Mouse (Mus musculus): Measurements from ENCODE around the gene Usf3. TPM values are rescaled to one million over a fixed set of nuclear protein-coding genes. Genes with fewer than 3 reads are reported as not detected.

Gene Usf3
- total and polyA plus RNA-seq, 2 experiments from 2014 or later = 2.3 to 14.5 TPM

DNA sequence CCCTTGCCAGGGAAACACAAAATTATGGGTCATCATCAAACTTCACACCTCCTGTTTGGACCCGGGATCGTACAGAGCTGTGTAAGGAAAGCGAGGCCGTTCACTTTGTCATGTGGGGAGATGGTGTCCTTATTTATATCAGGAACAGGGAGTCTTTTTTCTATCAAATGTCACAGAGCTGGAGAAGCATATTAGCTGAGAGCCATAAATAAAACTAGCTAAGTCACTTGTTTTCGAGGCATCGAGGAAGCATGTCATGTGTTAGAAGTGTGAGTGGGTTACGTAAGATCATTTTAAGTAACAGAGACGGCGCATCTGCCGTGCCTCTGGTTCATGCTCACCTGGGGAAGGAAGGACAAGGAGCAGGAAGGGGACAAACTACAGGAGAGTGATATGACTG lies 76.9 kb downstream of the Usf3 start:
- DNase-seq = no peak
- no peak overlapping the region for H3K4me3 ChIP-seq (ENCODE audit: low read depth, low read length)
- no peak overlapping the region for H3K27ac ChIP-seq (ENCODE audit: low read depth, low read length)
- ATAC-seq = no peak
- H3K4me1 ChIP-seq (ENCODE audit: insufficient read depth) = no peaks in the 10 kb centered on the region
- no peaks in the 10 kb centered on the region for H3K27me3 ChIP-seq (ENCODE audit: insufficient read depth, low read length)
- no peak overlapping the region for H3K9ac ChIP-seq
- WGBS = 94% methylated on average over 10 of the region's 10 CpGs
- H3K4me2 ChIP-seq (ENCODE audit: low read depth) = no peak overlapping the region
- H3K9me3 ChIP-seq (ENCODE audit: low read length) = 0 out of 2 replicates have a peak, but pooled peaks cover 4% of the 10 kb centered on the region
- H3K36me3 ChIP-seq (ENCODE audit: insufficient read depth) = no peaks in the 10 kb centered on the region
- TF ChIP-seq CTCF (IDR thresholded peaks at IDR 0.05; ENCODE audit: low read depth) = no peak

DNA sequence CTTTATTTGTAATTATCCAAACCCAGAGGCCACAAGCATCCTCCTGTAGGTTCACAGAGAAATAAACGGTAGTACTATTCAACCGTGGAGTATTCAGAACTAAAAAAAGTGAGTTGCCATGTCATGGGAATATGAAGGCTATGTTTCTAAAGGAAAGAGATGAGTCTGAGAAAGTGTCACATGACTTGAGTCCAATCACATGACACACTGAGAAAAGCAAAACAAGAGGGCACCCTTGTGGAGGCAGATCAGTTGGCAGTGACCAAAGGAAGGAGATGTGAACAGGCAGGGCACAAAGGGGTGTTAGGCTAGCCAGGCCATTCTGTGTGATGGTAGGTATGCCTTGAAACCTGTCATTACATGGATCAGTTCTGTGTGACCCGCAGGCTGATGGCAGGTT lies 79.7 kb downstream of the Usf3 start:
- 90% methylated on average over 3 of the region's 3 CpGs for WGBS
- no peak overlapping the region for H3K4me3 ChIP-seq (ENCODE audit: low read depth, low read length)
- no peak for ATAC-seq

DNA sequence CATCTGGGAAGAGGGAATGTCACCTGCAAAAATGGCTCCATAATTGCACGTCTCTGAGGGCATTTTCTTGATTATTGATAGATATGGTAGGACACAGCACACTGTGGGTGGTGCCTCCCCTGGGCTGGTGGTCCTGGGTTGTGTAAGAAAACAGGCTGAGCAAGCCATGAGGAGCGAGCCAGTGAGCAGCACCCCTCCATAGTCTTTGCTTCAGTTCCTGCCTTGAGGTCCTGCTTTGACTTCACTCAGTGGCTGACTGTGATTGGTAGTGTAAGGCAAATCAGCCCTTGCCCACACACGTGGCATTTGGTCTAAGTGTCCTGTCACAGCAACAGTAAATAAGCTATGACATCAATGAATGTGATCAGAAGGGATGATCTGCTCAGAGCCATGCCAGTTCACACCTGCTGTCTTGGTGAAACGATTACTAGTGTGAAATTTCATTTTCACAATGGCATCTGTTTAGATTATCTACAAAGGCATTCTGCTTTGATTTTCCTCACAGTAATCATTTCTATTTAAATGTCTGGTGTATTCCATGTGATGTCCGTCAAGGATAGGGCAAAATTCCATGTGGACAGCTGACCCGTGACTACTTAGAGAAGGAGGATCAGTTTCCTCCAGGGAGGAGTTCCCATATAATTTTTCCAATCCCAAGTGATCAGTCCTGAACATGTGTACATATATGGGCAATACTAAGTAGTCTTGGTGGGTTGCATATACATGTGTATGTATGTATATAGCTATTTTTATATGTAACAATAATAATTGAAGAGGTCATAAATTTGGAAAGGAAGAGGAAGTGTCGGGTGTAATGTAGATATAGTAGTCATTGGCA lies 81.0 kb downstream of the Usf3 start:
- WGBS = 71% methylated on average over 7 of the region's 7 CpGs
- H3K27ac ChIP-seq (ENCODE audit: low read depth, low read length) = no peak overlapping the region
- no peak overlapping the region for H3K4me2 ChIP-seq (ENCODE audit: low read depth)
- no peaks in the 10 kb centered on the region for H3K9me3 ChIP-seq (ENCODE audit: low read length)
- peak; percentile 5 for DNase-seq
- no peaks in the 10 kb centered on the region for H3K4me1 ChIP-seq (ENCODE audit: insufficient read depth)
- ATAC-seq = peak; percentile 54; the same call in 1 of the 2 replicates
- H3K36me3 ChIP-seq (ENCODE audit: insufficient read depth) = no peaks in the 10 kb centered on the region
- H3K9ac ChIP-seq = no peak overlapping the region
- no peaks in the 10 kb centered on the region for H3K27me3 ChIP-seq (ENCODE audit: insufficient read depth, low read length)
- TF ChIP-seq CTCF (IDR thresholded peaks at IDR 0.05; ENCODE audit: low read depth) = no peak
- no peak overlapping the region for H3K4me3 ChIP-seq (ENCODE audit: low read depth, low read length)

More for the DNA sequence above, 79.7 kb downstream of the Usf3 start:
- Histone ChIP-seq H3K9me3 (ENCODE audit: low read length) (no peaks in the 10 kb centered on the region), H3K9ac (no peak overlapping the region), H3K36me3 (ENCODE audit: insufficient read depth) (no peaks in the 10 kb centered on the region), H3K4me2 (ENCODE audit: low read depth) (no peak overlapping the region), H3K4me1 (ENCODE audit: insufficient read depth) (no peaks in the 10 kb centered on the region), H3K27me3 (ENCODE audit: insufficient read depth, low read length) (no peaks in the 10 kb centered on the region), H3K27ac (ENCODE audit: low read depth, low read length) (no peak overlapping the region)
- no peak for DNase-seq
- no peak for TF ChIP-seq CTCF (IDR thresholded peaks at IDR 0.05; ENCODE audit: low read depth)

DNA sequence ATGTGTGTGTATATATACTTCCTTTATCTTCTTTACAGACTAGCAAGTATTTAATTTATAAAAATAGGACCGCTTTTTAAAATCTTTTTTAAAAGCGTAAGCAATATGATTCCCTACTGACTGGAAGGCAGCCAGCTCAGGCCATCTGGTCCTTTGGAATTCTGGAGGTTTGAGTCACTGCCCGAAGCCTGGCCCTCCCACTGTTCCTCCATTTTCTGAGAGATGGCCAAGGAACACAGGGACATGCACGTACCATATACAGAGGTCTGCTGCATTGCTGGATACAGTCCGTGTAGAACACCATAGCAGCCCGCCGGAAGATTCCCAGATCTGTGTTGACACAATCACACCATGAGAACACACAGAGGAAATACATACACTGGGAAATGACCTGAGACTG lies 81.7 kb downstream of the Usf3 start:
- Histone ChIP-seq H3K27ac (ENCODE audit: low read depth, low read length) (no peak overlapping the region), H3K4me2 (ENCODE audit: low read depth) (no peak overlapping the region), H3K36me3 (ENCODE audit: insufficient read depth) (no peaks in the 10 kb centered on the region), H3K27me3 (ENCODE audit: insufficient read depth, low read length) (no peaks in the 10 kb centered on the region), H3K4me1 (ENCODE audit: insufficient read depth) (no peaks in the 10 kb centered on the region), H3K9me3 (ENCODE audit: low read length) (no peaks in the 10 kb centered on the region), H3K4me3 (ENCODE audit: low read depth, low read length) (no peak overlapping the region), H3K9ac (no peak overlapping the region)
- ATAC-seq = peak; percentile 74
- peak; percentile 73 for DNase-seq
- WGBS = 60% methylated on average over 7 of the region's 7 CpGs
- no peak for TF ChIP-seq CTCF (IDR thresholded peaks at IDR 0.05; ENCODE audit: low read depth)

DNA sequence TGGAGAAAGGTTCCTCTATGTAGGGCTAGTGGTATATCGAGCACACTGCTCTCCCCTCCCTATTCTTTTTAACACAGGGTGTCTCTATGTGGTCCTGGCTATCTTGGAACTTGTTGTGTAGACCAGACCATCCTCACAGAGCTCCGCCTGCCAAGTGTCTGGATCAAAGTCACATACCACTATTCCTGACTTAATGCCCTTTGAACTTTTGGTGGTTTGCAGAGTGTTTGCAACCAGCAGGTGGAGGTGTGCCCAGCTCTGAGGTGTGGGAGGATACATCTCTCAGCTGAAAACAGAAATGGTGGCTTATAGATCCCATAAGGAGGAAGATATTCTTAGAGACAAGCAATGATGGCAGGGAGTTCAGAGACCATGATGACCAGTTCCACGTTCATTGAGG lies 84.4 kb downstream of the Usf3 start:
- no peak overlapping the region for H3K9ac ChIP-seq
- TF ChIP-seq CTCF (IDR thresholded peaks at IDR 0.05; ENCODE audit: low read depth) = no peak
- WGBS = 87% methylated on average over 3 of the region's 3 CpGs
- ATAC-seq = no peak
- H3K4me2 ChIP-seq (ENCODE audit: low read depth) = no peak overlapping the region
- no peak overlapping the region for H3K27ac ChIP-seq (ENCODE audit: low read depth, low read length)
- H3K9me3 ChIP-seq (ENCODE audit: low read length) = no peaks in the 10 kb centered on the region
- no peaks in the 10 kb centered on the region for H3K36me3 ChIP-seq (ENCODE audit: insufficient read depth)
- H3K27me3 ChIP-seq (ENCODE audit: insufficient read depth, low read length) = no peaks in the 10 kb centered on the region
- no peak overlapping the region for H3K4me3 ChIP-seq (ENCODE audit: low read depth, low read length)
- DNase-seq = no peak
- no peaks in the 10 kb centered on the region for H3K4me1 ChIP-seq (ENCODE audit: insufficient read depth)

DNA sequence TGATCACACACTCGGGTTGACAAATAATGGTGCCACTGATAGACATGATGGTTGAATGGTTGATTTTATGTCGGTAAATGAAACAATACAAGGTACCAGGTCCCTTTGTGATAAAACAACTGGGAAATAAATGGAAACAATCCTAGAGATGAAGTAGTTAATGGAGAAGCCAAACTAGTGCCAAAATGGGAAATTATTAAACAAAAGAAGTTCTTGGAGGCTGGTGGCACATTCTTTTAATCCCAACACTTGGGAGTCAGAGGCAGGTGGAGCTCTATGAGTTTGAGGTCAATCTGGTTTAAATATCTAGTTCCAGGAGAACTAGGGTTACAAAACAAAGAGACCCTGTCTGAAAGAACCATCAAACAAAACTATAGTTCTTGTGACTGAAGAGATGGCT lies 91.9 kb downstream of the Usf3 start:
- WGBS = 51% methylated on average over 2 of the region's 2 CpGs
- Histone ChIP-seq H3K9ac (no peak overlapping the region), H3K4me3 (ENCODE audit: low read depth, low read length) (no peak overlapping the region), H3K36me3 (ENCODE audit: insufficient read depth) (no peaks in the 10 kb centered on the region), H3K4me2 (ENCODE audit: low read depth) (no peak overlapping the region), H3K4me1 (ENCODE audit: insufficient read depth) (no peaks in the 10 kb centered on the region), H3K27ac (ENCODE audit: low read depth, low read length) (no peak overlapping the region), H3K9me3 (ENCODE audit: low read length) (no peaks in the 10 kb centered on the region), H3K27me3 (ENCODE audit: insufficient read depth, low read length) (no peaks in the 10 kb centered on the region)
- no peak for TF ChIP-seq CTCF (IDR thresholded peaks at IDR 0.05; ENCODE audit: low read depth)
- ATAC-seq = no peak
- DNase-seq = no peak

DNA sequence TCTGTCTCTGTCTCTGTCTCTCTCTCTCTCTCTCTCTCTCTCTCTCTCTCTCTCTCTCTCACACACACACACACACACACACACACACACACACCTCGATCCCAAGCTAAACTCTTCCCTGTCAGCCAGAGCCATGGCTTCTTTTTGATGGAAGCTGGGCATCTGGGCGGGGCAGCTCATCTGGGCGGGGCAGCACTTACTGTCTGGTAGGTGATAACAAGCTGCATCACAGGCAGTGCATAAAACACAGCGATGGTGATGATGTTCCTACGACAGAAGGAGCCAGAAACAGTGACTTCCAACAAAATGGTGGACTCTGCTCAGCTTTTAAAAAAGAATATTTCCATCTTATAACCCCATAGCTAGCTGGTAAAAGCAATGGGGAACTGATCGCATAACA lies 92.5 kb downstream of the Usf3 start:
- no peak overlapping the region for H3K4me2 ChIP-seq (ENCODE audit: low read depth)
- DNase-seq (no peak), ATAC-seq (no peak)
- H3K27ac ChIP-seq (ENCODE audit: low read depth, low read length) = no peak overlapping the region
- H3K4me1 ChIP-seq (ENCODE audit: insufficient read depth) = no peaks in the 10 kb centered on the region
- no peaks in the 10 kb centered on the region for H3K36me3 ChIP-seq (ENCODE audit: insufficient read depth)
- H3K27me3 ChIP-seq (ENCODE audit: insufficient read depth, low read length) = no peaks in the 10 kb centered on the region
- 90% methylated on average over 6 of the region's 6 CpGs for WGBS
- no peak overlapping the region for H3K4me3 ChIP-seq (ENCODE audit: low read depth, low read length)
- H3K9ac ChIP-seq = no peak overlapping the region
- H3K9me3 ChIP-seq (ENCODE audit: low read length) = no peaks in the 10 kb centered on the region
- TF ChIP-seq CTCF (IDR thresholded peaks at IDR 0.05; ENCODE audit: low read depth) = no peak
